Mouse (Mus musculus) liver, postnatal 0 days (tissue): ENCODE results near the gene Ier5l. TPM values are rescaled to one million over a fixed set of nuclear protein-coding genes. Genes with fewer than 3 reads are reported as not detected.

Experiments
- ATAC-seq: fragments of 200-750 bp; cut with Nextera tagmentation; 2 replicates; pipeline ENCODE4 v1.8.0; 2017; ENCODE audit warnings: mild to moderate bottlenecking, moderate library complexity
- DNase-seq: peaks from one replicate; pipeline ENCODE4 v3.0.0-alpha.2; 2016
- H3K27ac ChIP-seq: fragments of 300-500 bp; sonication (generic); 2 replicates; pipeline ENCODE4 v1.5.1; 2014; ENCODE audit warnings: antibody characterized with exemption, moderate library complexity, mild to moderate bottlenecking, low read depth
- H3K27me3 ChIP-seq: fragments of 300-500 bp; sonication (generic); 2 replicates; pipeline ENCODE4 v1.6.1; 2014; ENCODE audit warnings: low read length, control low read depth, mixed read lengths; ENCODE audit not compliant: insufficient read depth
- H3K36me3 ChIP-seq: fragments of 300-500 bp; sonication (generic); replicated peaks from 2 replicates; pipeline ENCODE4 v1.6.1; 2014; ENCODE audit warnings: mild to moderate bottlenecking, control low read depth, low read length, moderate library complexity, mixed read lengths; ENCODE audit not compliant: insufficient read depth
- H3K4me1 ChIP-seq: fragments of 300-500 bp; sonication (generic); 2 replicates; pipeline ENCODE4 v1.6.1; 2014; ENCODE audit warnings: antibody characterized with exemption, mild to moderate bottlenecking, control low read depth; ENCODE audit not compliant: insufficient read depth
- H3K4me2 ChIP-seq: fragments of 300-500 bp; sonication (generic); 2 replicates; pipeline ENCODE4 v1.6.1; 2014; ENCODE audit warnings: low read depth, mild to moderate bottlenecking, low read length, moderate library complexity, mixed read lengths
- H3K4me3 ChIP-seq: fragments of 300-500 bp; sonication (generic); 2 replicates; pipeline ENCODE4 v1.5.1; 2014; ENCODE audit warnings: low read depth, low read length
- H3K9ac ChIP-seq: fragments of 300-500 bp; sonication (generic); replicated peaks from 2 replicates; pipeline ENCODE4 v1.6.1; 2014; ENCODE audit warnings: mild to moderate bottlenecking, moderate library complexity
- H3K9me3 ChIP-seq: fragments of 300-500 bp; sonication (generic); 2 replicates; pipeline ENCODE4 v1.6.1; 2016; ENCODE audit warnings: mild to moderate bottlenecking, control low read depth, low read length, mixed read lengths
- CTCF ChIP-seq: sonication (generic); IDR thresholded peaks from 2 replicates; pipeline ENCODE4 v1.5.1; 2016; ENCODE audit warnings: antibody characterized with exemption, low read depth
- EP300 ChIP-seq: IDR thresholded peaks from 2 replicates; pipeline ENCODE4 v1.6.1; 2016; ENCODE audit warnings: antibody characterized with exemption, low read depth, mild to moderate bottlenecking
- whole genome bisulfite sequencing: fragments of 180-500 bp; shearing (Covaris S2); extraction: QIAGEN DNeasy Blood & Tissue Kit; methylation state at CpG from one replicate; pipeline ENCODE4 v1.1.7; 2014; ENCODE audit not compliant: insufficient replicate concordance; 5-methylcytosine and 5-hydroxymethylcytosine counted together
- polyA plus RNA-seq: library from polyadenylated mRNA; unstranded; fragments of >200 nt; fragmentation: Nextera tagmentation; extraction: Ambion mirVana; gene quantifications from 2 replicates; pipeline ENCODE4 v1.2.1, GENCODE M21; 2015

Gene Ier5l
- polyA plus RNA-seq, 1 experiment from 2014 or later: 0.31 TPM

GRCm38 (mm10) chr2:30440211-30440700 is 33.8 kb downstream of the Ier5l start:
- H3K27ac ChIP-seq: peak overlapping the region; percentile 95
- H3K9ac ChIP-seq: no peak overlapping the region
- no peaks in the 10 kb centered on the region for H3K9me3 ChIP-seq
- DNase-seq (no peak), ATAC-seq (no peak)
- H3K36me3 ChIP-seq: peaks cover 69% of the 10 kb centered on the region
- peaks cover 44% of the 10 kb centered on the region for H3K4me1 ChIP-seq
- no peak overlapping the region for H3K4me3 ChIP-seq
- no peak overlapping the region for H3K4me2 ChIP-seq
- TF ChIP-seq CTCF (no peak), EP300 (no peak)
- no peaks in the 10 kb centered on the region for H3K27me3 ChIP-seq
- 60% methylated on average over 3 of the region's 3 CpGs for WGBS

GRCm38 (mm10) chr2:30439631-30440030 is 34.4 kb downstream of the Ier5l start:
- no peak for DNase-seq
- H3K4me1 ChIP-seq: peaks cover 39% of the 10 kb centered on the region
- H3K27ac ChIP-seq: 0 out of 2 replicates have a peak overlapping the region, but pooled peaks have one; percentile 95
- 94% methylated on average over 6 of the region's 6 CpGs for WGBS
- TF ChIP-seq EP300: no peak
- H3K27me3 ChIP-seq: no peaks in the 10 kb centered on the region
- no peaks in the 10 kb centered on the region for H3K9me3 ChIP-seq
- no peak overlapping the region for H3K4me3 ChIP-seq
- no peak overlapping the region for H3K9ac ChIP-seq
- ATAC-seq: no peak
- no peak overlapping the region for H3K4me2 ChIP-seq
- H3K36me3 ChIP-seq: peaks cover 69% of the 10 kb centered on the region

- Histone ChIP-seq H3K4me3 (no peak overlapping the region), H3K9ac (no peak overlapping the region), H3K36me3 (peaks cover 70% of the 10 kb centered on the region), H3K27ac (no peak overlapping the region), H3K27me3 (no peaks in the 10 kb centered on the region), H3K4me2 (no peak overlapping the region), H3K9me3 (no peaks in the 10 kb centered on the region), H3K4me1 (peaks cover 24% of the 10 kb centered on the region)
- ATAC-seq (no peak), DNase-seq (no peak)
- 94% methylated on average over 4 of the region's 4 CpGs for WGBS
- TF ChIP-seq CTCF: no peak
- TF ChIP-seq EP300: no peak
Observed at GRCm38 (mm10) chr2:30437791-30438190, 36.2 kb downstream of the Ier5l start.

- H3K4me3 ChIP-seq: no peak overlapping the region
- H3K4me2 ChIP-seq: no peak overlapping the region
- TF ChIP-seq CTCF (no peak), EP300 (no peak)
- no peak overlapping the region for H3K27ac ChIP-seq
- no peaks in the 10 kb centered on the region for H3K9me3 ChIP-seq
- peaks cover 14% of the 10 kb centered on the region for H3K4me1 ChIP-seq
- ATAC-seq: no peak
- no peak for DNase-seq
- H3K36me3 ChIP-seq: peaks cover 71% of the 10 kb centered on the region
- H3K27me3 ChIP-seq: no peaks in the 10 kb centered on the region
- WGBS: 81% methylated on average over 4 of the region's 4 CpGs
- no peak overlapping the region for H3K9ac ChIP-seq
Observed at GRCm38 (mm10) chr2:30436809-30437208, 37.2 kb downstream of the Ier5l start.

- WGBS: 76% methylated on average over 5 of the region's 5 CpGs
- no peak overlapping the region for H3K4me3 ChIP-seq
- H3K9me3 ChIP-seq: no peaks in the 10 kb centered on the region
- no peak overlapping the region for H3K9ac ChIP-seq
- H3K4me1 ChIP-seq: peaks cover 7% of the 10 kb centered on the region
- DNase-seq (no peak), ATAC-seq (no peak; the same call in 1 of the 2 replicates)
- no peaks in the 10 kb centered on the region for H3K27me3 ChIP-seq
- H3K4me2 ChIP-seq: no peak overlapping the region
- no peak overlapping the region for H3K27ac ChIP-seq
- H3K36me3 ChIP-seq: peaks cover 77% of the 10 kb centered on the region
- no peak for TF ChIP-seq CTCF
- TF ChIP-seq EP300: no peak
Observed at GRCm38 (mm10) chr2:30436156-30436545, 37.9 kb downstream of the Ier5l start.

GRCm38 (mm10) chr2:30435326-30436155 is 38.5 kb downstream of the Ier5l start:
- H3K27me3 ChIP-seq: no peaks in the 10 kb centered on the region
- peaks cover 83% of the 10 kb centered on the region for H3K36me3 ChIP-seq
- no peak overlapping the region for H3K27ac ChIP-seq
- peak; percentile 74 for DNase-seq
- no peak overlapping the region for H3K4me3 ChIP-seq
- WGBS: 43% methylated on average over 5 of the region's 5 CpGs
- H3K4me1 ChIP-seq: peaks cover 3% of the 10 kb centered on the region; the same call in 1 of the 2 replicates
- ATAC-seq: peak; percentile 78
- no peak overlapping the region for H3K4me2 ChIP-seq
- H3K9me3 ChIP-seq: no peaks in the 10 kb centered on the region
- peak; percentile 96 for TF ChIP-seq CTCF
- TF ChIP-seq EP300: no peak
- H3K9ac ChIP-seq: no peak overlapping the region
